Mouse (Mus musculus) adrenal gland, adult 2 months (tissue): ENCODE measurements at regions not wholly inside any gene's neighbourhood (a gene's known extent, or its start where the extent isn't known, plus 50 kb on each side); places are given as distances from the start of the nearest gene placed in this dataset.

Source experiments
- DNase-seq: peaks from one replicate; pipeline ENCODE4 v3.0.0; 2021

DNA sequence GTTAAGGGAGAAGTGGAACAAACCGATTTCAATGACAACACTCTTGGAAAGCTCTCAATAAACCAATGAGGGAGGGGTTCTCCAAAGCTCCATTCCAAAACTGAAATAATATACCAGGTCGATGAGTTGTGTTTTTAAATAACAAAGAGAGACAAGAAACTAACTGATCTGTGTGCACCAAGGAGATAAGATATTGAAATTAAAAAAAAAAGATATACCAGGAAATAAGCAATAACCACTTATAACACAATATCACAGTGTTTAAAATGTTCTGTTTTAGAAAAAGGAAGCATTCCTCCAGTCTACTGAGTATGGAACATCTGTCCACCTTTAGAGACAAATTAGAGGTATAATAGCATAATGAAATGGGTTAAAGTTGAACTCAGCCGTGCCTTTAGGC, 196.3 kb upstream of the Prdm1 start:
- no peak for DNase-seq

- DNase-seq: no peak
Measured at GRCm38 (mm10) chr10:44723845-44724244, 195.5 kb upstream of the Prdm1 start.

GRCm38 (mm10) chr10:44723321-44723720, 195.0 kb upstream of the Prdm1 start:
- DNase-seq: peak; percentile 61

DNA sequence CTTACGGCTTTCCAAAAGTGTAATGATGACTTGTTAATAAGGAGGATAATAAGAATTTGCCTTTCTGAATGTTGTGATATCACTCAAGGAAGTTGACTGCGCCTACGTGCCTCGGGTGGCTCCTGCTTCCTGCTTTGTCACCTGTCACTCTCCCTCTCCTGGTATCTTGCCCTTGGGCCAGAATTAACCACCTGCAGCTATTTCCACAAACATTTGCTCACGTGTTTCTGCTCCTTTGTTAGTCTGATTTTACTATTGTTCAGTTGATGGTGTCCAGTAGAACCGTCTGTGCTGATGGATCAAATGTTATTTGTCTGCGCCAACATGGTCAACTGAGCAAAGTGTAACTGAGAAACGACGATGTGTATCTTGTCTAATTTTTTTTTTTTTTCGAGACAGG, 193.4 kb upstream of the Prdm1 start:
- DNase-seq: no peak

- DNase-seq: no peak
Measured at GRCm38 (mm10) chr10:44716612-44717011, 188.3 kb upstream of the Prdm1 start.

DNA sequence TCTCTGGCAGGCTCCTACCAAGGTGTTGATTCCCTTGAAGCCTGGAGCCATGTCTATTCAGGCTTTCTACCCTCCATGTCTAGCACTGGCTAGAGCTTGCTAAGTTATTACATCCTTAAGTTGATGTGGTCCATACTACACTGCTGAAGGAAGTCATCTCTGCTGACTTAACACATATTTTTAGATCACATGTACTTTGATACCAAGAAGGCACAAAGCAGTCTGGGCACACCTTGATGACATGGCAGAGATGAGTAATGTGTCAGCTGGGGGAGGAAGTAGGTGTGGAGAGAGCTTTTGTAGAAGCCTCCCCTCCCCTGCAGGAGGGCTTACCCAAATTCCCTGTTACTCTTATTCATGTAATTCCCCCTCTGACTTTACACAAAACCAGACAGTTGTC, 187.6 kb upstream of the Prdm1 start:
- DNase-seq: no peak

DNA sequence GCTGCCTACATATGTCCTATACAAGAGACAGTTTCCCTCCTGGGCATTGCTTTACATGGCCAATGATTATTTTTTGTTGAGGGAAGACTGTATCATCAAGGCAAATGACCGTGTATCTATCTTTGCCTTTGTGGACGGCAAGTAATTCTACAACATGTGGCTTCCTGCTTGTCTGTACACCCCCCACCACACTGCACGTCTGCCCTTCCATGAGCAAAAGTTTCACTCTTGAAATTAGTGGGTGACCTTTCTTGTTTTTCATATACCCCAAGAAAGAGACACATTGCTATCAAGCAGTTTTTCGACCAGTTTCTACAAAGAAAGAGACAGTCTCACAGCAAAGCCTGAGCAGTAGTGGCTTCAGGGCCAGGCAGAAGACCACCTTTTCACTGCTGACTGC, 180.5 kb upstream of the Prdm1 start:
- DNase-seq: no peak

DNA sequence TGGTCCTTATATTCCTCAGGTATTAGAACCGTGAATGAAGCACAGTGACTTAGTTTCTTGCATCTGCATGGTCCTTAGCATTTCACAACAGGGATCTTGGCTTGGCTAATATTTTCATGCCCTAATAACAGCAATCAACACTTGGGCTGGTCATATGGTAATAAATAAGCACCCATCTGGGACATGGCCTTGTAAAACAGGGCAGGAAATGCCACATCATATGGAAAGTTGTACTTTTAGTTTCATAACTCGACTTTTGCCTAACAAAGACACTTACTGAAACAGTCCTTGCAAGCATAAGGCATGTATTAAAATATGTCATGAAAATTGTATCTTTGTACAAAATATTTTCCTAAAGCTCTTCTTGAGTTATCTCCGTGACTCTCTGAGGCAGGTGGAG, 175.8 kb upstream of the Prdm1 start:
- DNase-seq: no peak

DNA sequence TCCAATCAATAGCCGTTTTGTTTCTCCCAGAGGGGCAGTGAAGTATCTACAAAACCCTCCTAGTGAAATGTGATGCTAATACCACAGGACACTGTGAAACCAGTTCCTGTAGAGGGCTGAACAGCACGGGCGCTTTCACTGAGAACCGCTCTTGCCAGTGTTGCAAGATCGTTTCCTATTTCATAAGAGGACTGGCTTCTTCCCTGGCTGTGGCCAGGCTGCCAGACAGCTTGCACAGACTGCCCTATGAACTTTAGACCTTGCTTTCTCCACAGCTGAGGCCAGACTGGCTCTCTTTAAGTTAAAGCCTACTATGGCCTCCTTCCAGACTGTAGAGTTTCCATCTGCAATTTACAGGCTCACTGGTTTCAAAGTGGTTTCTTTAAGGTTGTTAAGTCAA, 173.8 kb upstream of the Prdm1 start:
- peak; percentile 78 for DNase-seq

DNA sequence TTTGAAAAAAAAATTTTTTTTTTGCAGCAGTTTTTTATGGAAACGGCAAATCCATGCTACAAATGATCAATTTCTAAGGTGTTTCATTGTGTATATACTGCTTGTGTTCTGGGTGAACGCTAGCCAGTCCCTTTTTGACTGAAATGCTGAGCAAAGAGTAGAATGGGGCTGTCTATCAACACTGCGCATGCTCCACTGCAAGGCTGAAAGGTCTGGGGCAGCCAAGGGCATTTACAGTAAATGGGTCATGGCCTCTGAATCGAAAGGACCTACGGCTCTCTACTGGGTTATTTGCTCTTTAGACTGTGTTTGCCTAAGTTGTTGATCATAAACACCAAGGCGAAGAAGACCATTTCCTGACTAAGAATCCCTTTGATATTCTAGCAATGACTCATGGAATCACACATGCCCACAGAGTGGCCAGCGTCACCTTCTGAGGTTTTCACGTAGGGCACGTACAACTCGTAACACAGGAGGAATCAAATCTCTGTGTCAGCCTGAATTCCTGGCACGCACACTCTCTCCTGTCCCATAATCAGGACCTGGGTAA, 171.8 kb upstream of the Prdm1 start:
- peak; percentile 54 for DNase-seq

- DNase-seq: peak; percentile 46
Measured at GRCm38 (mm10) chr10:44697966-44698365, 169.7 kb upstream of the Prdm1 start.

- peak; percentile 21 for DNase-seq
Measured at GRCm38 (mm10) chr10:44696973-44697372, 168.7 kb upstream of the Prdm1 start.

DNA sequence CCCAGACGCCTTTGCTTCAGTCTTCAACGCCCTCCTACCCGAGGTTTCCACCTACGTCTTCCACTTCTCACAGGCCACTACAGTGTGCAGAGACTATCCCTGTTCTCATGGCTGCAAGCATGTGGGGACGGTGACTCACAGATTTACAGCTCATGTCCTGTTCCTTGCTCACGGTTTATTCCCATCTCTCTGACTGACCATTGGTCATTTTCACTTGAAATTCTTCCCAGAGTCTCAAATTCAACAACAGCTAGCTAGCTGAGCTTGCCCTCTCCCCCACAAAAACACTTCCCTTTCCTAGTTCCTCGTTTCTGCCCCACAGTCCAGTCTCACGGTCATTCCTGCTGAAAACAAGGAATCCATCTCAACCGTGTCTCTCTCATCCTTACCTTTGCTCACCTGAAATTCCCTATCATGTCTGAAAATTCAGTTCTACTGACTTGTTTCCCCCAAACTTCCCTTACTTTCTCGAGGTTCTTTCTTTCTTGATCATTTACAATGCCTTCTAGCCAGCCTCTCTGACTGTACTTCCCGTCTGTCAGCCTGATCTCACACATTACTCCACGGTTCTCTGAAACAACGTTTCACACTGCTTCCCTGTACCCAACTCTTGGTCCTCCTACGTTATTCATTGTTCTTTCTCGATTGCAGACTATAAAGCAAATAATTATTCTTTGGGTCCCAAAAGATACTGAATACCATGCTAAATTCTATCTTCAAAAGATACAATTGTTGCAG, 163.5 kb upstream of the Prdm1 start:
- DNase-seq: peak; percentile 32

- no peak for DNase-seq
Measured at GRCm38 (mm10) chr10:44688555-44688954, 160.3 kb upstream of the Prdm1 start.

DNA sequence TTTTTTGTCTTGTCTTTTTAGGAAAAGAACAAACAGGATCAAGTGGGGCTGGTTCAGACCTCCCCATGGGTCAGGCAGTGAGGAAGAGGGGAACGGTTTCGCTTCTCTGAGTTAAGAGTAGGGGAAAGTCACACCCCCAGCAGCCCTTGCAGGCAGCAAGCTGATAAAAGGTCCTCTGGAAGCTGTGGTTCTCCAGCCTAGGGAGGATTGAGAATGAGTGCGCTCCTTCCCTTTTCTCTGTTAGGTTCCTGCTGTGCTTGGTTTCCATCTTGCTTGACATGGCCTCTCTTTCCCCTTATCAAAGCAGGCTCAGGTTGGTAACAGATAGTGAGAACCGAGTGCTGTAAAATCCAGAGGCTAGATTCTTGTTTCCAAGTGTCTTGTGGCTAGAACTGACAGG, 157.8 kb upstream of the Prdm1 start:
- DNase-seq: no peak

DNA sequence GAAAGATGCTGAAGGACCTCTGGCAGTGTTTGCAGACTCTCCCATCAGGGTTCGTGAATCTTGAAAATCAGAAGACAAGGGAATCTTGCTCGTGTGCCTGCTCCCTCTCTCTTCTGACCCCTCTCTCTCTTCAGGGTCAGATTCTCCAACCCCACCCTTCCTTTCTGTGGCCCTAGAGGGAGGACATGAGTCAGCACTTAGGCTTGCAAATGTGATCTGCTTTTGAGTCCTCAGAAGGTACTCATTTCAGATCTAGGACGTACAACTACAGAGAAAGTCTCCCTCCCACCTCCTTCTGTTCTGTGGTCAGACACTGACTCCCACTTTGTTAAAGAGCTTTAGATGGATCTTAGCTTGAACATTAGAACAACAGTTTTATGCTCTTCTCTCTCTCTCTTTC, 156.9 kb upstream of the Prdm1 start:
- DNase-seq: no peak

- no peak for DNase-seq
Measured at GRCm38 (mm10) chr10:44676506-44676905, 148.2 kb upstream of the Prdm1 start.

- DNase-seq: no peak
Measured at GRCm38 (mm10) chr10:44665509-44666144, 137.3 kb upstream of the Prdm1 start.

DNA sequence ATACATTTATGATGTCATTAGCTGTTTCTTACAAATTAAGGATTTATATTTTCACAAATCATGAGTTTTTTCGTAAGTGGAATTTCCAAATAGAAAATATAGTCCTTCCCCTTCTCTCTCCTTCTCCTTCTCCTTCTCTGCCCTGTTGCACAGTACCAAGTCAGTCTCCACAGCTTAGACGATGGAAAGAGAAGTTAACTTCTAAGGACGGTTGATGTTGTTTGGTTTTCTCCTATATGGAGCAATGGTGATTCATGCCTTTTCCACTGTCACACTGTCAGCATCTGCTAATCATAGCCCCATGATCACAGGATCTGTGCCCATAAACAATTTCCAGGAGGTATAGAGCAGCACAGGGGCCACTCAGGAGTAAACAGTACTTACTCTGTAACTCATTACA, 131.2 kb upstream of the Prdm1 start:
- no peak for DNase-seq

GRCm38 (mm10) chr10:44653761-44654160, 125.5 kb upstream of the Prdm1 start:
- DNase-seq: no peak

DNA sequence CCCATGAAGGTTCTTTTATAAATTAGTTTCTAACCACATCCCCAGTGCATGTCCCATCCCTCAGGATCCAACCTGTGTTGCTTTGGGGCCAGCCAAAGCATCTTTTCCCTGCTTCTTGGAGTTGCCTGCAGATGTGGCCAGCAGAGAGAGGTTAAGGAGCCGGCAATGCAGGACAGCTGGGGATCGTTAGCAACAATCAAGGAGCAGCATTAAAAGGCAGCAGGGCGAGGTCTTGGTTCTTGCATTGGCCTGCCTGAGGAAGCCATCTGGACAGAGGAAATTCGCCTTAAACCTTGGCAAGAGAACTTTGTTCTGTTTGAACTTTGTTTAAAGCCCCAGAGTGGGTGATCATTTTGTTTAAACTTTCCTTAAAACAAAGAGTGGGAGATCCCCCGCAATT, 118.7 kb upstream of the Prdm1 start:
- DNase-seq: no peak

DNA sequence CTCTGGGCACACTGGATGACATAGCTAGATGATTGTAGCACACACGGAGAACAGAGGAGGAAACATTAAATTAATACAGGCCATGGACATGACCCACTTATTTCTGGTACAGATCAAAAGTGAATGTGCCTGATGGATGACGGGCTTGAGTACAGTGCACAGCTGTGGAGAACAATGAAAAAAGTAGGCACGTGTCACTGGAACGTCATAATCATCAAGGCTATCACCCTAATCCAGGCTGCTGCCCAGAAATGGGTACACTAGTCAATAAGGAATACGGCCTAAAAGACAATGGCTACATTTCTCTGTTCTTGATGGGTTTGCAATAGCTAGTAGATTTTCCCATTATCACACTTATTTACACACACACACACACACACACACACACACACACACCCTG, 118.3 kb upstream of the Prdm1 start:
- DNase-seq: no peak

GRCm38 (mm10) chr10:44641616-44642015, 113.3 kb upstream of the Prdm1 start:
- DNase-seq: no peak

GRCm38 (mm10) chr10:44640620-44641019, 112.3 kb upstream of the Prdm1 start:
- peak; percentile 32 for DNase-seq
